Comparison of ENCODE assay signal across 9 mouse cellular contexts in the genomic region with DNA sequence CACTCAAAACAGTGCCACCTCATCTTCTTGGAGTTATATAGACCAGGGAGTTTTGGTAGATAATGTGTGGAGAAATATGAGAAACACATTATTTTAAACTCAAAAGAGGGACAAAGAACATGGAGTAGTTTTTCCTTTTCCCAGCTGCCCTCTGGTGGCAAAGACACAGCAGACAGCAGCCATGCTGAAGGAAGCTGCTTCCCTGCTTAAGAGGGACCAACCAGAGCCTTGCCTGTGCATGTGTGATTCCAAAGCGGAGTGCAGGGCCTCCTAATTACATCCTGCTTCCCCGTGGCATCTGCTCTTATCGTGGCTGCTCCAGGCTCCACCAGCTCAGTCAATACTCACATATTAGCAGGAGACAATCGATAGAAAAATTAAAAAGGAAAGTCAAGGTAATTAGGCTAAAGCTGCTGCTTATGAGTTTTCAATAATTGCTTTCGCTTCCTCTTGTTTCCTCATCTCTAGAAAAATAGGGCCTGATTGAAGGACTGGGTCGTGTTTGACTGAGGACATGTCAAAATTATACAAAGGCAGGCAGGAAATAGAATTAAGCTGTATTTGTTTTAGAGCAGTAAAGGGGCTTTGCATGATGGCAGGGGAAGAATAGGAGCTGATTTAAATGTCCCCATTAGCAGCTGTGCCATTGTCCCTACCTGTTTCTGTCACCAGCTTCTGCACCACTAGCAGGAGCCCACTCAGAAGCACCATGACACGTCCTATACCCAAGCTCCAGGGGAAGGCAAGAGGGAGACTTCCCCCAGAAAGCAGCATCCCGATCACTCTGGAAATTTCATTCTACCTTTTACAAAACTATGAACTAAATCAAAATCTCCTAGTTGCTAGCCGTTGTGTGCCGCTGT.
DNase-seq lines count a peak whose midpoint lies in the region; ATAC-seq and TF ChIP-seq lines count a peak whose summit lies in the region.
"Had no signal": no experiment of that assay in that cellular context is flagged by ENCODE, and none has a peak within 500 bp of the region (broad histone marks: within the 10 kb centered on the region; RNA-seq: fewer than 3 reads in every experiment).

No protein-coding gene starts in this region.

- no peaks in the 10 kb centered on the region for H3K36me3 ChIP-seq in thymus, adult 2 months (ENCODE audit: control insufficient read depth, insufficient read depth, low read length)
- H3K36me3 ChIP-seq in forebrain, embryonic 14.5 days (ENCODE audit: control insufficient read depth, insufficient read depth, low read length) = no peaks in the 10 kb centered on the region
- no peaks in the 10 kb centered on the region for H3K36me3 ChIP-seq in midbrain, embryonic 11.5 days (ENCODE audit: control insufficient read depth, insufficient read depth, low read length)

- no peaks in the 10 kb centered on the region for H3K9me3 ChIP-seq in forebrain, embryonic 14.5 days (replicated peaks; ENCODE audit: control insufficient read depth, low read length)
- H3K9me3 ChIP-seq in midbrain, embryonic 11.5 days (ENCODE audit: control insufficient read depth, low read length) = no peaks in the 10 kb centered on the region
- H3K9me3 ChIP-seq: megakaryocyte, embryonic 14.5 days had no signal

- peak; percentile 97 for ATAC-seq in forebrain, embryonic 14.5 days
- ATAC-seq in midbrain, embryonic 11.5 days (ENCODE audit: low FRiP score) = peak; percentile 93

- no peak for TF ChIP-seq POLR2A in thymus, adult 2 months (IDR thresholded peaks at IDR 0.05; ENCODE audit: control insufficient read depth, extremely low read depth, insufficient read depth, low read length, poor library complexity)

- DNase-seq in thymus, adult 2 months = peak; percentile 38
- DNase-seq in thymus, postnatal 0 days (ENCODE audit: low spot score) = no peak
- peak; percentile 21 for DNase-seq in cerebellum, adult 11-12 months
- peak; percentile 91 for DNase-seq in forebrain, embryonic 14.5 days (ENCODE audit: low spot score)
- DNase-seq in layer of hippocampus, adult 9-11 months = peak; percentile 42
- peak; percentile 94 for DNase-seq in midbrain, embryonic 11.5 days (ENCODE audit: low spot score, missing footprints)
- peak; percentile 54 for DNase-seq in thymus, postnatal 14 days
- no peak for DNase-seq in spleen, postnatal 14 days (ENCODE audit: low spot score in 2 of 2)

- peaks cover 12% of the 10 kb centered on the region for H3K4me1 ChIP-seq in thymus, adult 2 months (replicated peaks; ENCODE audit: control insufficient read depth, insufficient read depth, low read length)
- H3K4me1 ChIP-seq in forebrain, embryonic 14.5 days (ENCODE audit: control insufficient read depth, insufficient read depth, low read length) = peaks cover 4% of the 10 kb centered on the region; the same call in 1 of the 2 replicates
- H3K4me1 ChIP-seq in midbrain, embryonic 11.5 days (ENCODE audit: control insufficient read depth, insufficient read depth, low read length) = peaks cover 9% of the 10 kb centered on the region

- H3K9ac ChIP-seq in forebrain, embryonic 14.5 days (ENCODE audit: low read length) = no peak overlapping the region
- no peak overlapping the region for H3K9ac ChIP-seq in midbrain, embryonic 11.5 days (ENCODE audit: low read length)

- peak overlapping the region; percentile 40 for H3K27ac ChIP-seq in thymus, adult 2 months (ENCODE audit: control insufficient read depth, insufficient read depth, low read length)
- H3K27ac ChIP-seq in forebrain, embryonic 14.5 days (ENCODE audit: low read depth, low read length) = peak overlapping the region; percentile 69; the same call in 1 of the 2 replicates
- peak overlapping the region; percentile 17; the same call in 1 of the 2 replicates for H3K27ac ChIP-seq in midbrain, embryonic 11.5 days (ENCODE audit: low read depth, low read length)

- 81% methylated on average over 10 of the region's 10 CpGs for WGBS in thymus, adult 2 months
- 26% methylated on average over 10 of the region's 10 CpGs for WGBS in forebrain, embryonic 14.5 days
- 51% methylated on average over 10 of the region's 10 CpGs for WGBS in midbrain, embryonic 11.5 days

- TF ChIP-seq CTCF in thymus, adult 2 months (IDR thresholded peaks at IDR 0.05; ENCODE audit: borderline replicate concordance, control insufficient read depth, extremely low read depth, insufficient read depth, low read length, poor library complexity) = 0 out of 2 replicates have a peak, but pooled peaks have one; percentile 23

- H3K27me3 ChIP-seq in thymus, adult 2 months (ENCODE audit: control insufficient read depth, insufficient read depth, low read length) = no peaks in the 10 kb centered on the region
- H3K27me3 ChIP-seq in forebrain, embryonic 14.5 days (replicated peaks; ENCODE audit: control insufficient read depth, insufficient read depth, low read length) = no peaks in the 10 kb centered on the region
- H3K27me3 ChIP-seq in midbrain, embryonic 11.5 days (ENCODE audit: control insufficient read depth, insufficient read depth, low read length) = no peaks in the 10 kb centered on the region
- H3K27me3 ChIP-seq: megakaryocyte, embryonic 14.5 days had no signal

- H3K4me2 ChIP-seq in forebrain, embryonic 14.5 days (ENCODE audit: low read length) = no peak overlapping the region
- H3K4me2 ChIP-seq in midbrain, embryonic 11.5 days = no peak overlapping the region

- H3K4me3 ChIP-seq in thymus, adult 2 months (ENCODE audit: control insufficient read depth, insufficient read depth, low read length) = no peak overlapping the region
- H3K4me3 ChIP-seq in forebrain, embryonic 14.5 days (ENCODE audit: low read depth, low read length) = no peak overlapping the region
- no peak overlapping the region for H3K4me3 ChIP-seq in midbrain, embryonic 11.5 days (ENCODE audit: low read depth, low read length)
- H3K4me3 ChIP-seq: megakaryocyte, embryonic 14.5 days had no signal

Comparison
In these comparisons a context has a peak if more than half of its experiments do, and no peak if none do; other contexts are left out.
1. DNase-seq: peak in thymus, adult 2 months (single experiment), cerebellum, adult 11-12 months (single experiment), forebrain, embryonic 14.5 days (single experiment), layer of hippocampus, adult 9-11 months (single experiment), midbrain, embryonic 11.5 days (single experiment) and thymus, postnatal 14 days (single experiment); none in thymus, postnatal 0 days (single experiment) and spleen, postnatal 14 days (0 of 2).
2. H3K27ac ChIP-seq: peak in every context shown above with its lines; median percentile 69 in forebrain, embryonic 14.5 days; 40 in thymus, adult 2 months; 17 in midbrain, embryonic 11.5 days.